Comparison of ENCODE assay signal across 27 mouse cellular contexts in genomic region chr5:103714943-103715342, GRCm38 (mm10). TPM values are rescaled to one million over a fixed set of nuclear protein-coding genes. Genes with fewer than 3 reads are reported as not detected.
A peak's percentile ranks its signal among the peaks of the same experiment; 100 is the strongest.
DNase-seq lines count a peak whose midpoint lies in the region; ATAC-seq and TF ChIP-seq lines count a peak whose summit lies in the region.
"Had no signal": no experiment of that assay in that cellular context is flagged by ENCODE, and none has a peak within 500 bp of the region (broad histone marks: within the 10 kb centered on the region; RNA-seq: fewer than 3 reads in every experiment).

No protein-coding gene starts in this region.

- WGBS in midbrain, postnatal 0 days: 66% methylated on average over 6 of the region's 6 CpGs

- no peak overlapping the region for H3K9ac ChIP-seq in midbrain, postnatal 0 days (replicated peaks; ENCODE audit: low read length, poor library complexity, severe bottlenecking)
- H3K9ac ChIP-seq: embryonic facial prominence, embryonic 12.5 days; forebrain, embryonic 13.5 days; forebrain, embryonic 15.5 days; forebrain, postnatal 0 days had no signal

- H3K27ac ChIP-seq in midbrain, postnatal 0 days (ENCODE audit: low read depth, low read length): no peak overlapping the region
- H3K27ac ChIP-seq: embryonic facial prominence, embryonic 10.5 days; embryonic facial prominence, embryonic 12.5 days; forebrain, embryonic 13.5 days; forebrain, embryonic 15.5 days had no signal

- no peak overlapping the region for H3K4me2 ChIP-seq in midbrain, postnatal 0 days (ENCODE audit: low read depth, low read length, poor library complexity, severe bottlenecking)
- H3K4me2 ChIP-seq: embryonic facial prominence, embryonic 12.5 days; forebrain, embryonic 13.5 days; forebrain, embryonic 15.5 days had no signal

- H3K4me3 ChIP-seq in E14TG2a.4 (replicated peaks; ENCODE audit: low read length): 0 out of 2 replicates have a peak overlapping the region, but pooled peaks have one; percentile 33
- no peak overlapping the region for H3K4me3 ChIP-seq in midbrain, postnatal 0 days (ENCODE audit: low read depth, low read length)
- H3K4me3 ChIP-seq: embryonic facial prominence, embryonic 10.5 days; embryonic facial prominence, embryonic 12.5 days; forebrain, embryonic 13.5 days; forebrain, embryonic 15.5 days had no signal

- H3K36me3 ChIP-seq in E14TG2a.4 (ENCODE audit: insufficient read depth, low read length): peaks cover 25% of the 10 kb centered on the region
- H3K36me3 ChIP-seq in midbrain, postnatal 0 days (ENCODE audit: insufficient read depth, low read length): no peaks in the 10 kb centered on the region
- H3K36me3 ChIP-seq: embryonic facial prominence, embryonic 10.5 days; embryonic facial prominence, embryonic 12.5 days; forebrain, embryonic 15.5 days had no signal

- H3K4me1 ChIP-seq in E14TG2a.4 (replicated peaks; ENCODE audit: low read depth, low read length): peaks cover 94% of the 10 kb centered on the region
- no peaks in the 10 kb centered on the region for H3K4me1 ChIP-seq in midbrain, postnatal 0 days (ENCODE audit: insufficient read depth, low read length)
- H3K4me1 ChIP-seq: embryonic facial prominence, embryonic 10.5 days; embryonic facial prominence, embryonic 12.5 days; forebrain, embryonic 13.5 days; forebrain, embryonic 15.5 days had no signal

- no peaks in the 10 kb centered on the region for H3K9me3 ChIP-seq in E14TG2a.4 (ENCODE audit: low read length)
- no peaks in the 10 kb centered on the region for H3K9me3 ChIP-seq in midbrain, postnatal 0 days (ENCODE audit: low read length)
- H3K9me3 ChIP-seq: embryonic facial prominence, embryonic 10.5 days; embryonic facial prominence, embryonic 12.5 days; forebrain, embryonic 13.5 days; forebrain, embryonic 15.5 days had no signal

- H3K27me3 ChIP-seq in E14TG2a.4 (ENCODE audit: insufficient read depth, low read length): no peaks in the 10 kb centered on the region
- H3K27me3 ChIP-seq in midbrain, postnatal 0 days (ENCODE audit: insufficient read depth, low read length): no peaks in the 10 kb centered on the region
- H3K27me3 ChIP-seq: CH12.LX; embryonic facial prominence, embryonic 12.5 days; forebrain, embryonic 13.5 days; forebrain, embryonic 15.5 days had no signal

- peak; percentile 52 for ATAC-seq in granulocyte monocyte progenitor cell, adult 5-6 weeks (replicated peaks; ENCODE audit: poor library complexity, severe bottlenecking)
- ATAC-seq in megakaryocyte, adult 5-6 weeks (ENCODE audit: poor library complexity, severe bottlenecking): peak; percentile 57
- no peak for ATAC-seq in midbrain, postnatal 0 days (ENCODE audit: low FRiP score)
- ATAC-seq: CD4-positive, CD25-positive, alpha-beta regulatory T cell, adult 4 months; forebrain, embryonic 13.5 days; forebrain, embryonic 15.5 days; forebrain, postnatal 0 days had no signal

- DNase-seq in A20 (ENCODE audit: low read depth, low spot score): peak; percentile 37
- no peak for DNase-seq in midbrain, postnatal 0 days (ENCODE audit: low spot score)
- no peak for DNase-seq in adrenal gland, adult 2 months
- DNase-seq in heart, adult 9 months (ENCODE audit: low spot score in 2 of 2): no peak
- DNase-seq in layer of hippocampus, postnatal 25 days (ENCODE audit: extremely low spot score in 1 of 2, low spot score in 1 of 2): no peak
- DNase-seq: adrenal gland, postnatal 10 days; adrenal gland, postnatal 25 days; B cell, adult 2 months; cerebellum, adult 11-12 months; cerebellum, adult 2 months; cerebellum, adult 9-10 months; cerebellum, postnatal 10 days; cerebellum, postnatal 25 days; forebrain, postnatal 0 days had no signal

- no peak for TF ChIP-seq CTCF in E14TG2a.4 (conservative IDR thresholded peaks at IDR 0.05; ENCODE audit: low read length)
- TF ChIP-seq CTCF in midbrain, postnatal 0 days (IDR thresholded peaks at IDR 0.05): no peak

RNA-seq across cellular contexts. Expression of gene Aff1, which starts 22.8 kb away (rescaled TPM):
- total RNA-seq in granulocyte monocyte progenitor cell, adult 5-6 weeks (2014; fragmentation: Nextera tagmentation): 93.5 and 127 TPM in 2 replicates
- 36.1 and 37.4 TPM in 2 replicates for total RNA-seq in granulocyte monocyte progenitor cell, adult 5-6 weeks (2017)
- 45.0 and 51.0 TPM in 2 replicates for total RNA-seq in megakaryocyte, adult 5-6 weeks (2015)
- 16.3 and 29.0 TPM in 2 replicates for total RNA-seq in megakaryocyte, adult 5-6 weeks (2017)
- total RNA-seq in midbrain, postnatal 0 days (2014; rRNA removed): 5.7 and 6.4 TPM in 2 replicates
- 0.82 and 1.6 TPM in 2 replicates for polyA plus RNA-seq in midbrain, postnatal 0 days (2015; fragmentation: Nextera tagmentation; extraction: Ambion mirVana)
- 10 to 100 TPM; 32.8 to 50.0 TPM for total RNA-seq in adrenal gland, adult 2 months (2021)
- 4.3 and 5.6 TPM in 2 replicates for polyA plus RNA-seq in adrenal gland, adult 2 months (2012; rRNA removed)
- total RNA-seq in layer of hippocampus, postnatal 25 days (2021): 10 to 100 TPM; 14.1 to 14.2 TPM

RNA-seq across cellular contexts. Expression of gene 1700016H13Rik, which starts 59.1 kb away (rescaled TPM):
- total RNA-seq in granulocyte monocyte progenitor cell, adult 5-6 weeks (2014; fragmentation: Nextera tagmentation): not detected in 2 replicates
- total RNA-seq in granulocyte monocyte progenitor cell, adult 5-6 weeks (2017): 0.93 TPM in 1 of 2 replicates, not detected in the other
- not detected in 2 replicates for total RNA-seq in megakaryocyte, adult 5-6 weeks (2015)
- total RNA-seq in megakaryocyte, adult 5-6 weeks (2017): not detected in 2 replicates
- total RNA-seq in midbrain, postnatal 0 days (2014; rRNA removed): 0.61 TPM in 1 of 2 replicates, not detected in the other
- polyA plus RNA-seq in midbrain, postnatal 0 days (2015; fragmentation: Nextera tagmentation; extraction: Ambion mirVana): 0.25 and 0.30 TPM in 2 replicates
- total RNA-seq in adrenal gland, adult 2 months (2021): not detected
- not detected in 2 replicates for polyA plus RNA-seq in adrenal gland, adult 2 months (2012; rRNA removed)
- total RNA-seq in layer of hippocampus, postnatal 25 days (2021): not detected
- total RNA-seq: adrenal gland, adult 18-20 months; adrenal gland, postnatal 10 days; adrenal gland, postnatal 25 days; adrenal gland, postnatal 4 days; CH12.LX had no signal
- polyA plus RNA-seq: CD4-positive, CD25-positive, alpha-beta regulatory T cell, adult 4 months; cerebellum, adult 2 months; cortical plate, adult 2 months; embryonic facial prominence, embryonic 14.5 days had no signal
